Mouse (Mus musculus) layer of hippocampus, adult 9-11 months (tissue): ENCODE measurements around the gene Castor2.

ENCODE experiments used
- DNase-seq: peaks from one replicate; pipeline ENCODE4 v3.0.0; 2022

Gene Castor2

GRCm38 (mm10) chr5:134105829-134106228 is 6.3 kb downstream of the Castor2 start:
- DNase-seq = no peak

- DNase-seq = no peak
Observed at GRCm38 (mm10) chr5:134114981-134115380, 15.5 kb downstream of the Castor2 start.

DNA sequence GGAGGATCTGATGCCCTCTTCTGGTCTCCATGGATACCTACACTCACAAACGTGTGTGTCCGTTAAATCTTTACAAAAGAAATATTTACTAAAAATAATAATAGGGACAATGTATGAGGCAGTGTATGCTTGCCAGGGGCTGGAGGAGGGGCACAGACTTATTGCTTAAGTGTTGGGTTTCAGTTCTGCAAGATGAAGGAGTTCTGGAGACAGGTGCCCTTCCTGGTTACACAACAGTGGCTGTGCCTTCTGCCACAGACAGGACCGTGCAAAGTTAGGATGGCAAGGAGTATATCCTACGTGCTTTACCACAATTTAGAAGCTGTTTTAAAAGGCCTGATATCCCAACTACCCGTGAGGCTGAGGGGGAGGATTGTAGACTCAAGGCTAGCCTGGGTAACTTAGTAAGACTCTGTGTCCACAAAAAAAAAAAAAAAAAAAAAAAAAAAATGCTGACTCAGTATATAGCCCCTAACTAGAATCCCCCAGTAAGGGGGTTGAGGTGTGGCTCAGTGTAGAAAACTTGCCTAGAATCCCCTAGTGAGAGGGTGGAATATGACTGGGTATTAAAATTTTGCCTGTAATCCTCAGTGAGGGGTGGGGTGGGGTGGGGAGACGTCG is 16.2 kb downstream of the Castor2 start:
- DNase-seq = no peak

GRCm38 (mm10) chr5:134118798-134119407 is 19.4 kb downstream of the Castor2 start:
- no peak for DNase-seq

- no peak for DNase-seq
Observed at GRCm38 (mm10) chr5:134119481-134120120, 20.1 kb downstream of the Castor2 start.

- DNase-seq = no peak
Observed at GRCm38 (mm10) chr5:134120135-134120534, 20.6 kb downstream of the Castor2 start.

- no peak for DNase-seq
Observed at GRCm38 (mm10) chr5:134121138-134121892, 21.8 kb downstream of the Castor2 start.

- DNase-seq = no peak
Observed at GRCm38 (mm10) chr5:134121893-134122259, 22.4 kb downstream of the Castor2 start.

DNA sequence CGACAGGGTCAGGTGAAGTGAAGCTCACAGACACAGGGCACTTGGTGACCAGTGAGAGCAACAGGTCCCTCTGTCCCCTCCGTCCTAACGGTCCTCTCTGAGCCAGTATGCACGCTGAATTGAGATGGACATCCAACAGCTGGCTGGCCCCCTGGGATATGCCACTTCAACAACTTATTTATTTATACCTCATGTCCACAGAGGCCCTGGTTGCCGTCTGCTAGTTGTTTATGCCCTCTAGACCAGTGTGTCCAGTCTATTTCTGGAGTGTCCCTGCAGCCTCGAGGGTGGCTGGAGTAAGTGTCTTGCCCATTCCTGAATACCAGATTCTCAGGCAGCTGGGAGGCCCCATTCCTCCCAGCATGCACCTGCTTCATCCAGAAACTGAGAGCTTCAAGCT is 24.3 kb downstream of the Castor2 start:
- no peak for DNase-seq

- DNase-seq = no peak
Observed at GRCm38 (mm10) chr5:134126232-134126631, 26.7 kb downstream of the Castor2 start.

DNA sequence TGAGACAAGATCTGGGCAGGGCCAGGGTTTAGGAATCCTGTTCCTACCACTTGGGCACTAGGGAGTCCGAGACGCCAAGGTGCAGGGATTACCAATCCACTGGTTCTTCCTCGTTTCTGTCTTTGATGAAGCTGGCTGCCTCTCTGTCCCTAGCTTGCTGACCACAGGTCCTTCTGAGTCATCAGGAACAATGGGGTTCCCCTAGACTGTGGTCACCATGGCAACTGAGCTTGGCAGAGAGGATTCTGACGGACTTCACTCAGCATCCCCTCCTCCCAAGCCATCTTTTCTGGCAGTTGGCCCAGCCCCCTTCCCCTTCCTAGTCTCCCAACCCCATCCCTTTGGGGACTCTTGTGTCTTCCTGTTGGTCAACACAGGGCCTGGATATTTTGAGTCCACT is 32.1 kb downstream of the Castor2 start:
- DNase-seq = no peak

GRCm38 (mm10) chr5:134136022-134136421 is 36.5 kb downstream of the Castor2 start:
- DNase-seq = no peak

- DNase-seq = no peak
Observed at GRCm38 (mm10) chr5:134137933-134138332, 38.4 kb downstream of the Castor2 start.

GRCm38 (mm10) chr5:134139429-134139828 is 39.9 kb downstream of the Castor2 start:
- no peak for DNase-seq

DNA sequence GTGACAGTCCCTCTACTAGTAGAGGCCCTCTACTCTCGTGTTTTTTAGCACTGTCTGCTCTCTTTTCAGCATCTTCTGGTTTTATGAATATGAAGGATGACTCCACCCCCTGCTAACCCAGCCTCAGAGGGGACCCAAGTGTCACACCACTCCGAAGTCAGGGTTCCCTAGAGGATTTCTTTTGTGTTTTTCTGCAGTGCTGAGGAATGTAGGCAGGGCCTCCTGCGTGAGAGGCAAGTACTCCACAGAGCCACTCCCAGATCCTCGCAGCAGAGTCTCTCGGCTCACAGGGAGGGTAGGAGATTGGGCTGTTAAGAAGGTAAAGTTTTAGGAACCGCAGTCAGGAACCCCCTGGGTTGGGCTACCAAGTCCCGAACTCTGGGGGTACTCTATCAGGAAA is 41.7 kb downstream of the Castor2 start:
- no peak for DNase-seq

DNA sequence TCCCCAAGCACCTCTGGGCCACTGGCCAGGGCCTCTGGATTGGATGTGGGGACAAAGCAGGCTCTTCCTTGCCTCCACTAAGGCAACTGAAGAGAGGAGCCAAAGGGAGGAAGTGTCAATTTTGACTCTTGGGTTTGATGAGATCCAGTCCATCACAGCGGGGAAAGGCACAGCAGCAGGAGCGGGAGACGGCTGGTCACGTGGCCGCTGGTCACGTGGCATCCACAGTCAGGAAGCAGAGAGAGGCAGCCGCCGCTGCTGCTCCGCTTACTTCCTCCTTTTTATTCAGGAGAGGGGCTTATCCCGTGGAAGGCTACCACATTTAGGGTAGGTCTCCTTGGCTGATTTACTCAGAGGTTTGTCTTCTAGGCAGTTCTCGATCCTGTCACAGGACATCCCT is 42.9 kb downstream of the Castor2 start:
- no peak for DNase-seq

GRCm38 (mm10) chr5:134144986-134145385 is 45.5 kb downstream of the Castor2 start:
- no peak for DNase-seq

GRCm38 (mm10) chr5:134147194-134147753 is 47.8 kb downstream of the Castor2 start:
- DNase-seq = no peak

DNA sequence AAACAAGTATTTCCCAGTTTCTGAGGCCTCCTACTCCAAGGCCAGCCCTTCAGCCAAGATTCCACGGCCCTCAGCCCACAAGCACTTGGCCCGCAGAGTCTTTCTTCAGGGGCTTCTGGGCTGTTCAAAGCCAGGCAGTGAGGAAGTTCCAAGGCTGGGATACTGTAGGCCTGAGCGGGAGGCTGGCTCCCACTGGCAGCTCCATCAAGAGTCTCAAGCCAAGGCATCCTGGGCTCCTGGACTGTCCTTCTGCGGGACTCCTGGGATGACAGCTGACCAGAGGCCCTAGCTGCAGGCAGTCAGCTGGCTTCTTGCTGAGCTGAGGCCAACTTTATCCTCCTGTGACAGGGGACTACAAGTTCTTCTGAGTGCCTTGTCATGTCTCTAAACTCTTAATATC is 48.6 kb downstream of the Castor2 start:
- no peak for DNase-seq

GRCm38 (mm10) chr5:134151895-134152294 is 52.4 kb downstream of the Castor2 start:
- no peak for DNase-seq

- DNase-seq = no peak
Observed at GRCm38 (mm10) chr5:134155916-134156466, 56.5 kb downstream of the Castor2 start.

- no peak for DNase-seq
Observed at GRCm38 (mm10) chr5:134164688-134165087, 65.2 kb downstream of the Castor2 start.

DNA sequence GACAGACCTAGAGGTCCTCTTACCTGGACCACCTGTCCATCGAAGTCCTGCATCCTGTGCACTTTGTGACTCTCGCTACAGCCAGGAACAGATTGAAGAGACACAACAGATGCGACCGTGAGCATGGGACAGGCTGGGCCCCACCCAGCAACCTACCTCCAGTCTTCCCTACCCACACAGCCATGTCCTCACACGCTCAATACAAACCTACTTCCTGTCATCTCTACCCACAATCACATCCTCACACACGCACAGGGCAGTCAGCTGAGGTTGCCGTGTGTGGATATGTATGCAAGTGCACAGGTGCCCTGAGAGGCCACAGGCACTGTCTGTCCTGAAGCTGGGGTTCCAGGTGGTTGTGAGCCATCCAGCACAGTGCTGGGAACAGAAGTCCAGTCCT is 67.1 kb downstream of the Castor2 start:
- DNase-seq = no peak
